In the genomic region with DNA sequence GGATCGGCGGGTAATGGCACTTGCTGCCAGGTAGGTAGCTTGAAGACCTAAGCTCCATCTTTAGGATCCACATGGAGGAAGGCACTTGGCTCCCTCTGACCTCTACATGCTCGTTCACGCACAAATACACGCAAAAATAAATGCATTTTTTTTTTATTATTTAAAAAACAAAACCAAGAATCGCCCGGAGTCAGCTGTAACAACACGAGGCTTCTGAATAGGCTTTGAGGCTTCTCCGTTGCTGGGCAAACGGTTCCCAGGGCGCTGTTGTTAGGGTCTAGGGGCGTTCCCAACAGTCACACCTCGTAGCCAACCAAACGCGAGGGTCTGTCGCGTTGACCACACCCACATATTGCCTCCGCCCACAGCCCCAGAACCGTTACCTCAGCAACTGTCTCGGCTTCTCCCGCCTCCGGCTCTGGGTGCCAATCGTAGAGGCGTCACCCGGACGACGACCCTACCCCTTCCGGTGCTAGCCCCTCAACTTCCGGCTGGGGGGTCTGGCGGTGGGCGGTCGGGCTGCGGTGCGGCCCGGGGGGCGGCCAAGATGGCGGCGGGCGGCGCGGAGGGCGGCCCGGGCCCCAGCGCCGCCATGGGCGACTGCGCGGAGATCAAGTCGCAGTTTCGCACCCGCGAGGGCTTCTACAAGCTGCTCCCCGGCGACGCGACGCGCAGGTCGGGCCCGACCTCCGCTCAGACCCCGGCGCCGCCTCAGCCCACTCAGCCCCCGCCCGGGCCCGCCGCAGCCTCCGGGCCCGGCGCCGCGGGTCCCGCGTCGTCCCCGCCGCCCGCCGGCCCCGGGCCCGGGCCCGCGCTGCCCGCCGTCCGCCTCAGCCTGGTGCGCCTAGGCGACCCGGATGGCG, we compare ENCODE assay signal across 8 mouse cellular contexts. TPM values are rescaled to one million over a fixed set of nuclear protein-coding genes. Genes with fewer than 3 reads are reported as not detected.
DNase-seq lines count a peak whose midpoint lies in the region; ATAC-seq lines count a peak whose summit lies in the region.

Dmwd (plus strand) TSS at position 505 of the 863 bp plus-strand sequence.

- H3K9me3 ChIP-seq in hindbrain, embryonic 14.5 days (ENCODE audit: control insufficient read depth, low read length), result no peaks in the 10 kb centered on the region

- peaks cover 31% of the 10 kb centered on the region for H3K36me3 ChIP-seq in hindbrain, embryonic 14.5 days (replicated peaks; ENCODE audit: control insufficient read depth, insufficient read depth)

- 1% methylated on average over 58 of the region's 91 CpGs for WGBS in hindbrain, embryonic 14.5 days

- H3K4me1 ChIP-seq in hindbrain, embryonic 14.5 days (replicated peaks; ENCODE audit: control insufficient read depth, insufficient read depth, low read length), result peaks cover 22% of the 10 kb centered on the region

- H3K4me2 ChIP-seq in hindbrain, embryonic 14.5 days (replicated peaks), result peak within 1 kb of the TSS; percentile 98

- H3K9ac ChIP-seq in hindbrain, embryonic 14.5 days, result peak within 1 kb of the TSS; percentile 99

- peak within 1 kb of the TSS; percentile 80 for H3K27ac ChIP-seq in hindbrain, embryonic 14.5 days

- peak; percentile 98 for ATAC-seq in hindbrain, embryonic 14.5 days (ENCODE audit: low FRiP score)

- peak within 1 kb of the TSS; percentile 94 for H3K4me3 ChIP-seq in hindbrain, embryonic 14.5 days (replicated peaks; ENCODE audit: low read length)

- peak; percentile 97 for DNase-seq in WW6 (ENCODE audit: low read depth, low spot score)
- peak; percentile 83 to 87 for DNase-seq in cerebellum, postnatal 36 days
- peak; percentile 94 to 98 for DNase-seq in frontal cortex, postnatal 36 days (ENCODE audit: low spot score in 2 of 2)
- peak; percentile 98 for DNase-seq in hindbrain, embryonic 14.5 days (ENCODE audit: low spot score)
- peak; percentile 80 to 83 for DNase-seq in layer of hippocampus, postnatal 25 days (ENCODE audit: extremely low spot score in 1 of 2, low spot score in 1 of 2)
- peak; percentile 93 for DNase-seq in lung, postnatal 14 days
- peak; percentile 99 for DNase-seq in retina, embryonic 14.5 days (ENCODE audit: low spot score)
- DNase-seq in thymus, postnatal 36 days, result peak; percentile 87 to 94

- no peaks in the 10 kb centered on the region for H3K27me3 ChIP-seq in hindbrain, embryonic 14.5 days (ENCODE audit: control insufficient read depth, insufficient read depth, low read length)

RNA-seq across cellular contexts. Expression of gene Dmwd, which starts in this region (rescaled TPM):
- 32.0 and 35.0 TPM in 2 replicates for polyA plus RNA-seq in hindbrain, embryonic 14.5 days (2014; fragmentation: Nextera tagmentation; extraction: Ambion mirVana)
- total RNA-seq in layer of hippocampus, postnatal 25 days (2021), result 100 to 1,000 TPM; 151 to 152 TPM

Comparison
In these comparisons a context has a peak if more than half of its experiments do, and no peak if none do; other contexts are left out.
1. Peak in every context shown above with its lines: DNase-seq, ATAC-seq, H3K4me3 ChIP-seq and H3K27ac ChIP-seq.